In genomic region chr10:128965871-128966270, GRCm38 (mm10) we compare ENCODE assay signal across 24 mouse cellular contexts. TPM values are rescaled to one million over a fixed set of nuclear protein-coding genes. Genes with fewer than 3 reads are reported as not detected.
DNase-seq lines count a peak whose midpoint lies in the region; ATAC-seq lines count a peak whose summit lies in the region.
"Had no signal": no experiment of that assay in that cellular context is flagged by ENCODE, and none has a peak within 500 bp of the region (broad histone marks: within the 10 kb centered on the region; RNA-seq: fewer than 3 reads in every experiment).

No protein-coding gene starts in this region.

- no peak overlapping the region for H3K4me3 ChIP-seq in lung, embryonic 16.5 days (ENCODE audit: low read length)
- no peak overlapping the region for H3K4me3 ChIP-seq in intestine, embryonic 16.5 days (ENCODE audit: low read length)
- H3K4me3 ChIP-seq in stomach, embryonic 15.5 days (replicated peaks): no peak overlapping the region
- no peak overlapping the region for H3K4me3 ChIP-seq in heart, embryonic 12.5 days
- H3K4me3 ChIP-seq: embryonic facial prominence, embryonic 13.5 days; hindbrain, embryonic 12.5 days; megakaryocyte, embryonic 14.5 days had no signal

- no peak overlapping the region for H3K9ac ChIP-seq in lung, embryonic 16.5 days (ENCODE audit: low read length)
- H3K9ac ChIP-seq in intestine, embryonic 16.5 days (ENCODE audit: low read depth, low read length): no peak overlapping the region
- no peak overlapping the region for H3K9ac ChIP-seq in stomach, embryonic 15.5 days
- H3K9ac ChIP-seq in heart, embryonic 12.5 days: no peak overlapping the region
- H3K9ac ChIP-seq: embryonic facial prominence, embryonic 13.5 days; hindbrain, embryonic 12.5 days had no signal

- peaks cover 4% of the 10 kb centered on the region for H3K4me1 ChIP-seq in lung, embryonic 16.5 days (replicated peaks; ENCODE audit: control insufficient read depth, insufficient read depth, low read length)
- H3K4me1 ChIP-seq in intestine, embryonic 16.5 days (ENCODE audit: control insufficient read depth, insufficient read depth, low read length): peaks cover 20% of the 10 kb centered on the region; the same call in 1 of the 2 replicates
- peaks cover 8% of the 10 kb centered on the region; the same call in 1 of the 2 replicates for H3K4me1 ChIP-seq in stomach, embryonic 15.5 days
- no peaks in the 10 kb centered on the region for H3K4me1 ChIP-seq in heart, embryonic 12.5 days (replicated peaks)
- H3K4me1 ChIP-seq: embryonic facial prominence, embryonic 13.5 days; hindbrain, embryonic 12.5 days had no signal

- H3K27me3 ChIP-seq in lung, embryonic 16.5 days (ENCODE audit: control insufficient read depth, insufficient read depth, low read depth, low read length): no peaks in the 10 kb centered on the region
- H3K27me3 ChIP-seq in intestine, embryonic 16.5 days (replicated peaks; ENCODE audit: control insufficient read depth, insufficient read depth, low read length): no peaks in the 10 kb centered on the region
- H3K27me3 ChIP-seq in stomach, embryonic 15.5 days (replicated peaks): no peaks in the 10 kb centered on the region
- H3K27me3 ChIP-seq in heart, embryonic 12.5 days (replicated peaks): no peaks in the 10 kb centered on the region; the same call in 1 of the 2 replicates
- H3K27me3 ChIP-seq: hindbrain, embryonic 12.5 days; megakaryocyte, embryonic 14.5 days had no signal

- 62% methylated on average over 6 of the region's 6 CpGs for WGBS in lung, embryonic 16.5 days
- WGBS in intestine, embryonic 16.5 days: 63% methylated on average over 6 of the region's 6 CpGs
- 57% methylated on average over 6 of the region's 6 CpGs for WGBS in stomach, embryonic 15.5 days
- WGBS in heart, embryonic 12.5 days: 80% methylated on average over 6 of the region's 6 CpGs

- DNase-seq in lung, postnatal 10 days: no peak
- peak; percentile 33 for DNase-seq in NIH3T3 (ENCODE audit: low read depth)
- DNase-seq in thymus, postnatal 36 days: no peak
- DNase-seq: adrenal gland, postnatal 25 days; cerebellum, adult 8-10 months; gastrocnemius, postnatal 14 days; kidney, postnatal 36 days; layer of hippocampus, postnatal 36 days; lung, adult 18-20 months; midbrain, embryonic 14.5 days had no signal

- ATAC-seq in lung, embryonic 16.5 days (ENCODE audit: low read depth): peak; percentile 74
- no peak for ATAC-seq in intestine, embryonic 16.5 days
- ATAC-seq in stomach, embryonic 15.5 days (ENCODE audit: insufficient read depth, low FRiP score, low read depth): no peak
- no peak for ATAC-seq in heart, embryonic 12.5 days (ENCODE audit: insufficient number of reproducible peaks, low FRiP score)
- ATAC-seq: forebrain, embryonic 14.5 days had no signal

- H3K4me2 ChIP-seq in lung, embryonic 16.5 days (ENCODE audit: low read depth, low read length): no peak overlapping the region
- H3K4me2 ChIP-seq in intestine, embryonic 16.5 days (ENCODE audit: low read depth, low read length): no peak overlapping the region
- H3K4me2 ChIP-seq in stomach, embryonic 15.5 days: no peak overlapping the region
- no peak overlapping the region for H3K4me2 ChIP-seq in heart, embryonic 12.5 days
- H3K4me2 ChIP-seq: embryonic facial prominence, embryonic 13.5 days; hindbrain, embryonic 12.5 days had no signal

- no peaks in the 10 kb centered on the region for H3K9me3 ChIP-seq in lung, embryonic 16.5 days (ENCODE audit: control insufficient read depth, low read length)
- H3K9me3 ChIP-seq in intestine, embryonic 16.5 days (ENCODE audit: control insufficient read depth, low read length): no peaks in the 10 kb centered on the region
- H3K9me3 ChIP-seq in stomach, embryonic 15.5 days: no peaks in the 10 kb centered on the region
- H3K9me3 ChIP-seq in heart, embryonic 12.5 days (replicated peaks): no peaks in the 10 kb centered on the region
- H3K9me3 ChIP-seq: embryonic facial prominence, embryonic 13.5 days; hindbrain, embryonic 12.5 days; megakaryocyte, embryonic 14.5 days had no signal

- H3K36me3 ChIP-seq in lung, embryonic 16.5 days (ENCODE audit: control insufficient read depth, insufficient read depth, low read length): no peaks in the 10 kb centered on the region
- no peaks in the 10 kb centered on the region for H3K36me3 ChIP-seq in intestine, embryonic 16.5 days (ENCODE audit: control insufficient read depth, insufficient read depth, low read length)
- H3K36me3 ChIP-seq in stomach, embryonic 15.5 days: no peaks in the 10 kb centered on the region
- H3K36me3 ChIP-seq in heart, embryonic 12.5 days: no peaks in the 10 kb centered on the region
- H3K36me3 ChIP-seq: embryonic facial prominence, embryonic 13.5 days; hindbrain, embryonic 12.5 days had no signal

- H3K27ac ChIP-seq in lung, embryonic 16.5 days (ENCODE audit: low read length): no peak overlapping the region
- peak overlapping the region; percentile 69; the same call in 1 of the 2 replicates for H3K27ac ChIP-seq in intestine, embryonic 16.5 days (ENCODE audit: low read length)
- H3K27ac ChIP-seq in stomach, embryonic 15.5 days: peak overlapping the region; percentile 31; the same call in 1 of the 2 replicates
- no peak overlapping the region for H3K27ac ChIP-seq in heart, embryonic 12.5 days (ENCODE audit: poor library complexity, severe bottlenecking)
- H3K27ac ChIP-seq: embryonic facial prominence, embryonic 13.5 days; hindbrain, embryonic 12.5 days had no signal

RNA-seq across cellular contexts. Expression of gene Mettl7b, which starts 5.1 kb away (rescaled TPM):
- 0.20 and 0.23 TPM in 2 replicates for polyA plus RNA-seq in lung, embryonic 16.5 days (2015; fragmentation: Nextera tagmentation; extraction: Ambion mirVana)
- 23.2 and 28.6 TPM in 2 replicates for polyA plus RNA-seq in intestine, embryonic 16.5 days (2015; fragmentation: Nextera tagmentation; extraction: Ambion mirVana)
- polyA plus RNA-seq in stomach, embryonic 15.5 days (2015; fragmentation: Nextera tagmentation; extraction: Ambion mirVana): 2.2 and 2.8 TPM in 2 replicates
- 0.15 TPM in 1 of 2 replicates, not detected in the other for polyA plus RNA-seq in heart, embryonic 12.5 days (2016; fragmentation: Nextera tagmentation; extraction: Ambion mirVana)
- polyA plus RNA-seq: cortical plate, adult 2 months; embryonic facial prominence, embryonic 13.5 days; forebrain, embryonic 14.5 days; heart, postnatal 0 days; hindbrain, embryonic 12.5 days; midbrain, embryonic 14.5 days; neural tube, embryonic 14.5 days; spleen, adult 2 months had no signal

RNA-seq across cellular contexts. Expression of gene Olfr9, which starts 23.4 kb away (rescaled TPM):
- polyA plus RNA-seq in lung, embryonic 16.5 days (2015; fragmentation: Nextera tagmentation; extraction: Ambion mirVana): not detected in 2 replicates
- not detected in 2 replicates for polyA plus RNA-seq in intestine, embryonic 16.5 days (2015; fragmentation: Nextera tagmentation; extraction: Ambion mirVana)
- polyA plus RNA-seq in stomach, embryonic 15.5 days (2015; fragmentation: Nextera tagmentation; extraction: Ambion mirVana): not detected in 2 replicates
- not detected in 2 replicates for polyA plus RNA-seq in heart, embryonic 12.5 days (2016; fragmentation: Nextera tagmentation; extraction: Ambion mirVana)
- polyA plus RNA-seq: cortical plate, adult 2 months; embryonic facial prominence, embryonic 13.5 days; forebrain, embryonic 14.5 days; heart, postnatal 0 days; hindbrain, embryonic 12.5 days; kidney, embryonic 14.5 days; limb, embryonic 14.5 days; midbrain, embryonic 14.5 days; neural tube, embryonic 14.5 days; spleen, adult 2 months had no signal

RNA-seq across cellular contexts. Expression of gene Itga7, which starts 32.3 kb away (rescaled TPM):
- 8.5 and 12.2 TPM in 2 replicates for polyA plus RNA-seq in lung, embryonic 16.5 days (2015; fragmentation: Nextera tagmentation; extraction: Ambion mirVana)
- polyA plus RNA-seq in intestine, embryonic 16.5 days (2015; fragmentation: Nextera tagmentation; extraction: Ambion mirVana): 3.3 and 3.7 TPM in 2 replicates
- polyA plus RNA-seq in stomach, embryonic 15.5 days (2015; fragmentation: Nextera tagmentation; extraction: Ambion mirVana): 5.2 and 5.7 TPM in 2 replicates
- polyA plus RNA-seq in heart, embryonic 12.5 days (2016; fragmentation: Nextera tagmentation; extraction: Ambion mirVana): 1.4 and 1.5 TPM in 2 replicates

RNA-seq across cellular contexts. Expression of gene Bloc1s1, which starts 42.0 kb away (rescaled TPM):
- 213 and 216 TPM in 2 replicates for polyA plus RNA-seq in lung, embryonic 16.5 days (2015; fragmentation: Nextera tagmentation; extraction: Ambion mirVana)
- polyA plus RNA-seq in intestine, embryonic 16.5 days (2015; fragmentation: Nextera tagmentation; extraction: Ambion mirVana): 208 and 220 TPM in 2 replicates
- polyA plus RNA-seq in stomach, embryonic 15.5 days (2015; fragmentation: Nextera tagmentation; extraction: Ambion mirVana): 190 and 208 TPM in 2 replicates
- 161 and 165 TPM in 2 replicates for polyA plus RNA-seq in heart, embryonic 12.5 days (2016; fragmentation: Nextera tagmentation; extraction: Ambion mirVana)

RNA-seq across cellular contexts. Expression of gene Rdh5, which starts 43.2 kb away (rescaled TPM):
- polyA plus RNA-seq in lung, embryonic 16.5 days (2015; fragmentation: Nextera tagmentation; extraction: Ambion mirVana): 16.0 and 24.8 TPM in 2 replicates
- polyA plus RNA-seq in intestine, embryonic 16.5 days (2015; fragmentation: Nextera tagmentation; extraction: Ambion mirVana): 18.6 and 18.8 TPM in 2 replicates
- 12.9 and 15.0 TPM in 2 replicates for polyA plus RNA-seq in stomach, embryonic 15.5 days (2015; fragmentation: Nextera tagmentation; extraction: Ambion mirVana)
- polyA plus RNA-seq in heart, embryonic 12.5 days (2016; fragmentation: Nextera tagmentation; extraction: Ambion mirVana): 6.0 and 6.3 TPM in 2 replicates

Comparison
In these comparisons a context has a peak if more than half of its experiments do, and no peak if none do; other contexts are left out.
1. H3K27ac ChIP-seq: peak in intestine, embryonic 16.5 days (single experiment) and stomach, embryonic 15.5 days (single experiment); none in lung, embryonic 16.5 days (single experiment) and heart, embryonic 12.5 days (single experiment).